In genomic region chr12:64966101-64966631, GRCm38 (mm10) we compare ENCODE assay signal across 8 mouse cellular contexts. TPM values are rescaled to one million over a fixed set of nuclear protein-coding genes. Genes with fewer than 3 reads are reported as not detected.
A peak's percentile ranks its signal among the peaks of the same experiment; 100 is the strongest.
DNase-seq lines count a peak whose midpoint lies in the region; ATAC-seq lines count a peak whose summit lies in the region.

No protein-coding gene starts in this region.

- H3K4me1 ChIP-seq in forebrain, embryonic 11.5 days (replicated peaks; ENCODE audit: control insufficient read depth, insufficient read depth, low read length), result 0 out of 2 replicates have a peak, but pooled peaks cover 2% of the 10 kb centered on the region
- peaks cover 13% of the 10 kb centered on the region for H3K4me1 ChIP-seq in lung, embryonic 16.5 days (replicated peaks; ENCODE audit: control insufficient read depth, insufficient read depth, low read length)

- DNase-seq in adrenal gland, adult 8-10 months, result peak; percentile 33
- DNase-seq in forebrain, embryonic 11.5 days (ENCODE audit: low spot score), result no peak
- peak; percentile 50 to 63 for DNase-seq in heart, postnatal 14 days
- DNase-seq in layer of hippocampus, adult 8-10 months (ENCODE audit: low spot score in 2 of 2), result peak; percentile 23 to 41
- DNase-seq in retina, embryonic 14.5 days (ENCODE audit: low spot score), result peak; percentile 57
- DNase-seq in thymus, postnatal 36 days, result peak; percentile 61 to 74

- no peaks in the 10 kb centered on the region for H3K9me3 ChIP-seq in forebrain, embryonic 11.5 days (ENCODE audit: control insufficient read depth, low read length)
- no peaks in the 10 kb centered on the region for H3K9me3 ChIP-seq in lung, embryonic 16.5 days (ENCODE audit: control insufficient read depth, low read length)

- peak overlapping the region; percentile 81 for H3K4me3 ChIP-seq in forebrain, embryonic 11.5 days (ENCODE audit: low read depth, low read length)
- H3K4me3 ChIP-seq in lung, embryonic 16.5 days (ENCODE audit: low read length), result peak overlapping the region; percentile 98

- H3K27ac ChIP-seq in forebrain, embryonic 11.5 days (ENCODE audit: low read depth, low read length), result peak overlapping the region; percentile 74
- peak overlapping the region; percentile 87 for H3K27ac ChIP-seq in lung, embryonic 16.5 days (ENCODE audit: low read length)

- under 1% methylated on average over 44 of the region's 44 CpGs for WGBS in forebrain, embryonic 11.5 days
- under 1% methylated on average over 38 of the region's 44 CpGs for WGBS in lung, embryonic 16.5 days

- intact Hi-C loops in heart, postnatal 14 days (cut with DNase I), result loop anchor here (2.0 to 5.0 kb wide), 4 partner anchors 47 to 206 kb away; partner anchors contain the start of genes Fkbp3, Mis18bp1 and Prpf39

- peak overlapping the region; percentile 88 for H3K9ac ChIP-seq in forebrain, embryonic 11.5 days (ENCODE audit: low read length)
- H3K9ac ChIP-seq in lung, embryonic 16.5 days (ENCODE audit: low read length), result peak overlapping the region; percentile 95

- H3K36me3 ChIP-seq in forebrain, embryonic 11.5 days (ENCODE audit: control insufficient read depth, insufficient read depth, low read length), result no peaks in the 10 kb centered on the region
- H3K36me3 ChIP-seq in lung, embryonic 16.5 days (ENCODE audit: control insufficient read depth, insufficient read depth, low read length), result no peaks in the 10 kb centered on the region

- H3K27me3 ChIP-seq in forebrain, embryonic 11.5 days (ENCODE audit: control insufficient read depth, insufficient read depth, low read length), result no peaks in the 10 kb centered on the region
- no peaks in the 10 kb centered on the region for H3K27me3 ChIP-seq in lung, embryonic 16.5 days (ENCODE audit: control insufficient read depth, insufficient read depth, low read depth, low read length)

- peak overlapping the region; percentile 86 for H3K4me2 ChIP-seq in forebrain, embryonic 11.5 days (ENCODE audit: low read depth, low read length, severe bottlenecking)
- H3K4me2 ChIP-seq in lung, embryonic 16.5 days (ENCODE audit: low read depth, low read length), result peak overlapping the region; percentile 84

- peak; percentile 30 for ATAC-seq in CD4-positive, CD25-positive, alpha-beta regulatory T cell, adult 4 months
- no peak; the same call in 1 of the 2 replicates for ATAC-seq in forebrain, embryonic 11.5 days (replicated peaks; ENCODE audit: low FRiP score)
- no peak; the same call in 1 of the 2 replicates for ATAC-seq in lung, embryonic 16.5 days (ENCODE audit: low read depth)

RNA-seq across cellular contexts. Expression of gene Togaram1, which starts 0.6 kb away (rescaled TPM):
- polyA plus RNA-seq in CD4-positive, CD25-positive, alpha-beta regulatory T cell, adult 4 months (2017; shearing (Covaris generic)), result 10 to 100 TPM; 21.0 to 23.1 TPM
- 10 to 100 TPM; 39.3 to 46.5 (median 39.7) TPM for total RNA-seq in adrenal gland, adult 8-10 months (2022)
- 26.5 and 27.2 TPM in 2 replicates for polyA plus RNA-seq in forebrain, embryonic 11.5 days (2014; fragmentation: Nextera tagmentation; extraction: Ambion mirVana)
- 10 to 100 TPM; 16.1 to 19.2 TPM for total RNA-seq in heart, postnatal 14 days (2021)
- 10 to 100 TPM; 45.9 to 58.8 (median 52.1) TPM for total RNA-seq in layer of hippocampus, adult 8-10 months (2022)
- polyA plus RNA-seq in lung, embryonic 16.5 days (2015; fragmentation: Nextera tagmentation; extraction: Ambion mirVana), result 28.4 and 32.2 TPM in 2 replicates

RNA-seq across cellular contexts. Expression of gene Klhl28, which starts 0.8 kb away (rescaled TPM):
- polyA plus RNA-seq in CD4-positive, CD25-positive, alpha-beta regulatory T cell, adult 4 months (2017; shearing (Covaris generic)), result 10 to 100 TPM; 27.5 to 31.9 TPM
- total RNA-seq in adrenal gland, adult 8-10 months (2022), result 10 to 100 TPM; 15.0 to 16.0 (median 15.6) TPM
- 13.7 and 14.2 TPM in 2 replicates for polyA plus RNA-seq in forebrain, embryonic 11.5 days (2014; fragmentation: Nextera tagmentation; extraction: Ambion mirVana)
- 10 to 100 TPM; 14.9 to 15.9 TPM for total RNA-seq in heart, postnatal 14 days (2021)
- total RNA-seq in layer of hippocampus, adult 8-10 months (2022), result 10 to 100 TPM; 20.0 to 24.8 (median 22.9) TPM
- polyA plus RNA-seq in lung, embryonic 16.5 days (2015; fragmentation: Nextera tagmentation; extraction: Ambion mirVana), result 14.1 and 15.3 TPM in 2 replicates

RNA-seq across cellular contexts. Expression of gene Gm527, which starts 48.5 kb away (rescaled TPM):
- polyA plus RNA-seq in CD4-positive, CD25-positive, alpha-beta regulatory T cell, adult 4 months (2017; shearing (Covaris generic)), result under 1 TPM; 0.66 to 0.92 TPM
- total RNA-seq in adrenal gland, adult 8-10 months (2022), result 1 to 10 TPM; 4.1 to 7.5 (median 5.7) TPM
- polyA plus RNA-seq in forebrain, embryonic 11.5 days (2014; fragmentation: Nextera tagmentation; extraction: Ambion mirVana), result 2.3 TPM in 2 replicates
- total RNA-seq in heart, postnatal 14 days (2021), result 1 to 10 TPM; 3.3 to 4.3 TPM
- total RNA-seq in layer of hippocampus, adult 8-10 months (2022), result 10 to 100 TPM in 3 of 4 experiments, 1 to 10 TPM in 1; 9.4 to 19.4 (median 13.2) TPM
- 1.0 and 1.1 TPM in 2 replicates for polyA plus RNA-seq in lung, embryonic 16.5 days (2015; fragmentation: Nextera tagmentation; extraction: Ambion mirVana)
